Mouse (Mus musculus): ENCODE data around the gene Efna4. TPM values are rescaled to one million over a fixed set of nuclear protein-coding genes. Genes with fewer than 3 reads are reported as not detected.

Efna4 gene
- polyA plus RNA-seq, 1 experiment from 2014 or later, result 11.7 TPM

DNA sequence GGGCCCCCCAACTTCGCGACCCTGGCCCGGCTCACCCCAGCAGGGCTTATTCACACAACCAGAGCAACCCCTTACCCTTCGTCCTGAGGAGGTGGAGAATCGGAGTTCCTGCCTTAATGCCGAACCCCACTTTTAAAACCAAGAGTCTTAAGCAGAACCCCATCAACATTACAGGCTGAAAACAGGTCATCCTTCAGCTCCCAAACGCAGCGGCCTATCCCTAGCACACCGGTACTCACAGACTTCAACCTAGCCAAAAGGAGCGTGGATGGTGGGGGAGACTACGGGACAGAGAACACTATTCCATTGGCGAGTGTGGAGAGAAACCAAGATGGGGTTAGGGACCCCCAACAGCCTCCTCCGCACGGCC lies 15.7 kb downstream of the Efna4 start:
- H3K27ac ChIP-seq (replicated peaks), result no peak overlapping the region
- no peak for ATAC-seq (ENCODE audit: low FRiP score, low TSS enrichment)

DNA sequence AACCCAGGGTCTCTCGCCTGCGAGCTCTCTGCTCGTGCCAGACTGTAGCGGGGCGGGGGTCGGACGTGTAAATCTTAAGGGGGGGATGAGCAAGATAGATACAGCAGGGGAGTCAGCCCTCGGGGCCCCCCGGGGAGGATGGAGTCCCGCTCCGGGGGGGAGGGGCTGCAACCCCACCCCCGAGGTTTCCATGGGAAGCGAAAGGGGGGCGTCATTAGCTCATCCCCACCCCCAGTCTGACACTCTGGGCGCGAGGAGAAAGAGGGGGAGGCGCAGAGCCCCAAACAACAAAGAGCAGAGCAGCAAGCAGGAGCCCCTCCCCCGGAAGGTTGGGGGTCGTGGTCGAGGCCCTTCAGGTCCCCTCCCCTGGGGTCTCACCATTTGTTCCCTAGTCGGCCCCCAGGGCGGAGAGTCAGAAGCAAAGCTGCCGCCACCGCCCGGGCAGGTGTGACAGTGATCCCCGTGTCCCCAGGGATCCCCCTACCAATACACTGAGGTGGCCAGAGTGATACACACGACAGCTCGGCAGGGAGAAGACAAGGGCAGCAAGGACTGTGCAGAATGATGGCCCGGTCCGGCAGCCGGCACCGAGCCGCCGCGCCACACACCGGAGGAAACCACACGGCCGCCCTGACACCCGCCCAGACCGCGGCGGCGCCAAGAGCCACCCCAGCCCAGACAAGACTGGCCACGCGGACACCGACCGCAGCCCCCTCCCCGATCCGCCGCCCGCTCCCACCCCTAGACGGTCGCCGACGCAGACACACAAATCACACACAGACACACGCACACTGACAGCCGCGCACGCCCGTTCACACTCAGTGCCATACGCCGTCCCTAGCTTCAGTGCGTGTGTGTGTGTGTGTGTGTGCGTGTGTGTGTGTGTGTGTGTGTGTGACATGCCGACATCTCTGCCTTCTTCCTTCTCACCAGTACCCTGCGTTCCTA lies 16.4 kb downstream of the Efna4 start:
- H3K27ac ChIP-seq (replicated peaks), result no peak overlapping the region; the same call in 1 of the 2 replicates
- TF ChIP-seq EP300 (optimal IDR thresholded peaks at IDR 0.05), result no peak
- TF ChIP-seq CTCF (IDR thresholded peaks at IDR 0.05; ENCODE audit: low read depth), result no peak
- H3K9ac ChIP-seq (ENCODE audit: low read length), result peak overlapping the region; percentile 47
- WGBS, result 1% methylated on average over 64 of the region's 66 CpGs
- DNase-seq (ENCODE audit: low spot score), result peak; percentile 42
- peak overlapping the region; percentile 99 for H3K4me2 ChIP-seq (replicated peaks; ENCODE audit: low read depth)
- peak overlapping the region; percentile 56 for H3K4me3 ChIP-seq (ENCODE audit: low read depth, low read length)
- H3K36me3 ChIP-seq (ENCODE audit: control insufficient read depth, insufficient read depth, low read length), result no peaks in the 10 kb centered on the region
- no peaks in the 10 kb centered on the region for H3K27me3 ChIP-seq (ENCODE audit: control insufficient read depth, insufficient read depth, low read length)
- no peaks in the 10 kb centered on the region for H3K9me3 ChIP-seq (ENCODE audit: control insufficient read depth, low read length)
- no peak for ATAC-seq (ENCODE audit: low FRiP score, low TSS enrichment)
- peaks cover 13% of the 10 kb centered on the region for H3K4me1 ChIP-seq (replicated peaks; ENCODE audit: control insufficient read depth, insufficient read depth)

More for the DNA sequence above, 15.7 kb downstream of the Efna4 start:
- H3K4me1 ChIP-seq (replicated peaks; ENCODE audit: control insufficient read depth, insufficient read depth), result peaks cover 13% of the 10 kb centered on the region
- H3K9me3 ChIP-seq (ENCODE audit: control insufficient read depth, low read length), result no peaks in the 10 kb centered on the region
- no peaks in the 10 kb centered on the region for H3K36me3 ChIP-seq (ENCODE audit: control insufficient read depth, insufficient read depth, low read length)
- no peak overlapping the region; the same call in 1 of the 2 replicates for H3K9ac ChIP-seq (ENCODE audit: low read length)
- H3K27me3 ChIP-seq (ENCODE audit: control insufficient read depth, insufficient read depth, low read length), result no peaks in the 10 kb centered on the region
- 2% methylated on average over 14 of the region's 14 CpGs for WGBS
- no peak for DNase-seq (ENCODE audit: low spot score)
- TF ChIP-seq CTCF (IDR thresholded peaks at IDR 0.05; ENCODE audit: low read depth) (no peak), EP300 (optimal IDR thresholded peaks at IDR 0.05) (no peak)
- H3K4me3 ChIP-seq (ENCODE audit: low read depth, low read length), result peak overlapping the region; percentile 56
- H3K4me2 ChIP-seq (replicated peaks; ENCODE audit: low read depth), result peak overlapping the region; percentile 99

DNA sequence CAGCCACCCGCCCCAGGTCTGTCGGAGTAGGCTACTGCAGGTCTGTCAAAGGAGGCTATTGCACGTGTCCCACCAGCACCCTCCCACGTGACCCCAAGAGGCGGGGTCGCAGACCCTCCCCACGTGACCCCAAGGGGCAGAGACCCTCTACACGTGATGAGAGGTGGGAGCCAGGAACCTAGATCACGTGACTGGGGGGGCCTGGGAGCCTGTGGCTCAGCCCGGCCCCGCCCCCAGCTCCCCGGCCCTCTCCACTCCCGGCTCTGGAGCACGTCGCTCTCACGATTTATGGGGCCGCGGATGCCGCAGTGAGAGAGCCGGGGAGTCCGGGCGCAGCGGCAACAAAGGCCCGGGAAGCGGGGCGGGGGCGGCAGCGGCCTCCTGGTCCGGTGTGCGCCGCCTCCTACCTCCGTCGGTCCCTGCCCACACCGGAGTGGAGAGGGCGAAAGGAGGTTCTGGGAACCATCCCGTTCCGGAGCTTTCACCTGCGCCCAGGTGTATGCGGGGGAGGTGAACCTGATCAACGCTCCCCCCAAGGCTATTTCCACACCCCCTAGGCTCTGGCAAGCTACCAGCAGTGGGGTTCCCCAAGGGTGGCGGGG lies 17.1 kb downstream of the Efna4 start:
- H3K4me1 ChIP-seq (replicated peaks; ENCODE audit: control insufficient read depth, insufficient read depth), result peaks cover 13% of the 10 kb centered on the region
- peak; percentile 54 for DNase-seq (ENCODE audit: low spot score)
- peak overlapping the region; percentile 56 for H3K4me3 ChIP-seq (ENCODE audit: low read depth, low read length)
- no peak for ATAC-seq (ENCODE audit: low FRiP score, low TSS enrichment)
- no peaks in the 10 kb centered on the region for H3K36me3 ChIP-seq (ENCODE audit: control insufficient read depth, insufficient read depth, low read length)
- TF ChIP-seq CTCF (IDR thresholded peaks at IDR 0.05; ENCODE audit: low read depth) (no peak), EP300 (optimal IDR thresholded peaks at IDR 0.05) (no peak)
- H3K4me2 ChIP-seq (replicated peaks; ENCODE audit: low read depth), result peak overlapping the region; percentile 99
- H3K27me3 ChIP-seq (ENCODE audit: control insufficient read depth, insufficient read depth, low read length), result no peaks in the 10 kb centered on the region
- no peak overlapping the region; the same call in 1 of the 2 replicates for H3K27ac ChIP-seq (replicated peaks)
- peak overlapping the region; percentile 47 for H3K9ac ChIP-seq (ENCODE audit: low read length)
- H3K9me3 ChIP-seq (ENCODE audit: control insufficient read depth, low read length), result no peaks in the 10 kb centered on the region
- WGBS, result under 1% methylated on average over 40 of the region's 41 CpGs

- peak overlapping the region; percentile 49; the same call in 1 of the 2 replicates for H3K9ac ChIP-seq (ENCODE audit: low read length)
- no peaks in the 10 kb centered on the region for H3K36me3 ChIP-seq (ENCODE audit: control insufficient read depth, insufficient read depth, low read length)
- peak overlapping the region; percentile 56 for H3K4me3 ChIP-seq (ENCODE audit: low read depth, low read length)
- H3K4me2 ChIP-seq (replicated peaks; ENCODE audit: low read depth), result peak overlapping the region; percentile 99
- peak; percentile 37 for DNase-seq (ENCODE audit: low spot score)
- H3K27ac ChIP-seq (replicated peaks), result 0 out of 2 replicates have a peak overlapping the region, but pooled peaks have one; percentile 30
- no peaks in the 10 kb centered on the region for H3K9me3 ChIP-seq (ENCODE audit: control insufficient read depth, low read length)
- no peak for ATAC-seq (ENCODE audit: low FRiP score, low TSS enrichment)
- H3K4me1 ChIP-seq (replicated peaks; ENCODE audit: control insufficient read depth, insufficient read depth), result peaks cover 15% of the 10 kb centered on the region
- TF ChIP-seq CTCF (IDR thresholded peaks at IDR 0.05; ENCODE audit: low read depth) (no peak), EP300 (optimal IDR thresholded peaks at IDR 0.05) (no peak)
- WGBS, result 3% methylated on average over 51 of the region's 58 CpGs
- H3K27me3 ChIP-seq (ENCODE audit: control insufficient read depth, insufficient read depth, low read length), result no peaks in the 10 kb centered on the region
Measured at GRCm38 (mm10) chr3:89319591-89320350, 18.1 kb downstream of the Efna4 start.

GRCm38 (mm10) chr3:89318971-89319590 lies 18.7 kb downstream of the Efna4 start:
- no peaks in the 10 kb centered on the region for H3K27me3 ChIP-seq (ENCODE audit: control insufficient read depth, insufficient read depth, low read length)
- peaks cover 15% of the 10 kb centered on the region for H3K4me1 ChIP-seq (replicated peaks; ENCODE audit: control insufficient read depth, insufficient read depth)
- ATAC-seq (ENCODE audit: low FRiP score, low TSS enrichment) (no peak), DNase-seq (ENCODE audit: low spot score) (no peak)
- peak overlapping the region; percentile 56 for H3K4me3 ChIP-seq (ENCODE audit: low read depth, low read length)
- 0 out of 2 replicates have a peak overlapping the region, but pooled peaks have one; percentile 30 for H3K27ac ChIP-seq (replicated peaks)
- 30% methylated on average over 21 of the region's 21 CpGs for WGBS
- H3K36me3 ChIP-seq (ENCODE audit: control insufficient read depth, insufficient read depth, low read length), result no peaks in the 10 kb centered on the region
- TF ChIP-seq EP300 (optimal IDR thresholded peaks at IDR 0.05) (no peak), CTCF (IDR thresholded peaks at IDR 0.05; ENCODE audit: low read depth) (no peak)
- peak overlapping the region; percentile 49; the same call in 1 of the 2 replicates for H3K9ac ChIP-seq (ENCODE audit: low read length)
- peak overlapping the region; percentile 99 for H3K4me2 ChIP-seq (replicated peaks; ENCODE audit: low read depth)
- H3K9me3 ChIP-seq (ENCODE audit: control insufficient read depth, low read length), result no peaks in the 10 kb centered on the region

All from stomach, postnatal 0 days (tissue).